Mouse (Mus musculus): ENCODE data around the gene Prkn. TPM values are rescaled to one million over a fixed set of nuclear protein-coding genes. Genes with fewer than 3 reads are reported as not detected.

Prkn gene
- total and polyA plus RNA-seq, 3 experiments, result 0.86 to 5.7 (median 2.3) TPM

GRCm38 (mm10) chr17:11740716-11741115, 900.5 kb downstream of the Prkn start:
- no peak overlapping the region for H3K4me3 ChIP-seq (ENCODE audit: low read depth, low read length)
- H3K4me1 ChIP-seq (ENCODE audit: insufficient read depth, low read depth, low read length), result no peaks in the 10 kb centered on the region
- no peaks in the 10 kb centered on the region for H3K9me3 ChIP-seq (replicated peaks)
- DNase-seq (ENCODE audit: low spot score), result no peak
- ATAC-seq (ENCODE audit: extremely low read depth, insufficient number of reproducible peaks, low FRiP score, poor library complexity, severe bottlenecking), result no peak
- H3K36me3 ChIP-seq (replicated peaks), result no peaks in the 10 kb centered on the region
- H3K27me3 ChIP-seq (ENCODE audit: insufficient read depth, low read length), result peaks cover 9% of the 10 kb centered on the region
- TF ChIP-seq CTCF (IDR thresholded peaks at IDR 0.05; ENCODE audit: low read depth, low read length), result no peak
- no peak for TF ChIP-seq TAL1 (conservative IDR thresholded peaks at IDR 0.05; ENCODE audit: low read depth, low read length)
- TF ChIP-seq POLR2AphosphoS5 (IDR thresholded peaks at IDR 0.05; ENCODE audit: insufficient replicate concordance, low read depth, low read length), result no peak
- no peak for TF ChIP-seq GATA1 (IDR thresholded peaks at IDR 0.05; ENCODE audit: borderline replicate concordance, low read length)
- no peak for TF ChIP-seq GATA2 (IDR thresholded peaks at IDR 0.05; ENCODE audit: borderline replicate concordance, low read depth, low read length)

- Histone ChIP-seq H3K4me3 (ENCODE audit: low read depth, low read length) (no peak overlapping the region), H3K4me1 (ENCODE audit: insufficient read depth, low read depth, low read length) (no peaks in the 10 kb centered on the region), H3K27me3 (ENCODE audit: insufficient read depth, low read length) (peaks cover 13% of the 10 kb centered on the region), H3K36me3 (replicated peaks) (no peaks in the 10 kb centered on the region), H3K9me3 (replicated peaks) (no peaks in the 10 kb centered on the region)
- ATAC-seq (ENCODE audit: extremely low read depth, insufficient number of reproducible peaks, low FRiP score, poor library complexity, severe bottlenecking) (no peak), DNase-seq (ENCODE audit: low spot score) (no peak)
- TF ChIP-seq TAL1 (conservative IDR thresholded peaks at IDR 0.05; ENCODE audit: low read depth, low read length), result no peak
Measured at GRCm38 (mm10) chr17:11741161-11741560, 901.0 kb downstream of the Prkn start.

- TF ChIP-seq POLR2AphosphoS5 (IDR thresholded peaks at IDR 0.05; ENCODE audit: insufficient replicate concordance, low read depth, low read length) (no peak), TAL1 (conservative IDR thresholded peaks at IDR 0.05; ENCODE audit: low read depth, low read length) (no peak), CTCF (IDR thresholded peaks at IDR 0.05; ENCODE audit: low read depth, low read length) (no peak), GATA1 (IDR thresholded peaks at IDR 0.05; ENCODE audit: borderline replicate concordance, low read length) (no peak), GATA2 (IDR thresholded peaks at IDR 0.05; ENCODE audit: borderline replicate concordance, low read depth, low read length) (no peak)
- Histone ChIP-seq H3K4me1 (ENCODE audit: insufficient read depth, low read depth, low read length) (no peaks in the 10 kb centered on the region), H3K36me3 (replicated peaks) (no peaks in the 10 kb centered on the region), H3K9me3 (replicated peaks) (no peaks in the 10 kb centered on the region), H3K27me3 (ENCODE audit: insufficient read depth, low read length) (peaks cover 5% of the 10 kb centered on the region; the same call in 1 of the 2 replicates), H3K4me3 (ENCODE audit: low read depth, low read length) (no peak overlapping the region)
- DNase-seq (ENCODE audit: low spot score) (no peak), ATAC-seq (ENCODE audit: extremely low read depth, insufficient number of reproducible peaks, low FRiP score, poor library complexity, severe bottlenecking) (no peak)
Measured at GRCm38 (mm10) chr17:11751251-11751650, 911.1 kb downstream of the Prkn start.

GRCm38 (mm10) chr17:11752686-11753085, 912.5 kb downstream of the Prkn start:
- Histone ChIP-seq H3K27me3 (ENCODE audit: insufficient read depth, low read length) (peaks cover 3% of the 10 kb centered on the region; the same call in 1 of the 2 replicates), H3K4me3 (ENCODE audit: low read depth, low read length) (no peak overlapping the region), H3K9me3 (replicated peaks) (no peaks in the 10 kb centered on the region), H3K4me1 (ENCODE audit: insufficient read depth, low read depth, low read length) (no peaks in the 10 kb centered on the region), H3K36me3 (replicated peaks) (no peaks in the 10 kb centered on the region)
- TF ChIP-seq CTCF (IDR thresholded peaks at IDR 0.05; ENCODE audit: low read depth, low read length), result no peak
- no peak for TF ChIP-seq TAL1 (conservative IDR thresholded peaks at IDR 0.05; ENCODE audit: low read depth, low read length)
- TF ChIP-seq POLR2AphosphoS5 (IDR thresholded peaks at IDR 0.05; ENCODE audit: insufficient replicate concordance, low read depth, low read length), result no peak
- TF ChIP-seq GATA2 (IDR thresholded peaks at IDR 0.05; ENCODE audit: borderline replicate concordance, low read depth, low read length), result no peak
- TF ChIP-seq GATA1 (IDR thresholded peaks at IDR 0.05; ENCODE audit: borderline replicate concordance, low read length), result no peak
- ATAC-seq (ENCODE audit: extremely low read depth, insufficient number of reproducible peaks, low FRiP score, poor library complexity, severe bottlenecking) (no peak), DNase-seq (ENCODE audit: low spot score) (no peak)

GRCm38 (mm10) chr17:11765117-11765516, 924.9 kb downstream of the Prkn start:
- no peak for TF ChIP-seq TAL1 (conservative IDR thresholded peaks at IDR 0.05; ENCODE audit: low read depth, low read length)
- Histone ChIP-seq H3K27me3 (ENCODE audit: insufficient read depth, low read length) (peaks cover 6% of the 10 kb centered on the region; the same call in 1 of the 2 replicates), H3K4me3 (ENCODE audit: low read depth, low read length) (no peak overlapping the region), H3K4me1 (ENCODE audit: insufficient read depth, low read depth, low read length) (no peaks in the 10 kb centered on the region), H3K9me3 (replicated peaks) (no peaks in the 10 kb centered on the region), H3K36me3 (replicated peaks) (no peaks in the 10 kb centered on the region)
- DNase-seq (ENCODE audit: low spot score) (no peak), ATAC-seq (ENCODE audit: extremely low read depth, insufficient number of reproducible peaks, low FRiP score, poor library complexity, severe bottlenecking) (no peak)

- Histone ChIP-seq H3K27me3 (ENCODE audit: insufficient read depth, low read length) (peaks cover 7% of the 10 kb centered on the region; the same call in 1 of the 2 replicates), H3K9me3 (replicated peaks) (no peaks in the 10 kb centered on the region), H3K36me3 (replicated peaks) (no peaks in the 10 kb centered on the region), H3K4me3 (ENCODE audit: low read depth, low read length) (no peak overlapping the region), H3K4me1 (ENCODE audit: insufficient read depth, low read depth, low read length) (no peaks in the 10 kb centered on the region)
- no peak for ATAC-seq (ENCODE audit: extremely low read depth, insufficient number of reproducible peaks, low FRiP score, poor library complexity, severe bottlenecking)
- no peak for TF ChIP-seq GATA1 (IDR thresholded peaks at IDR 0.05; ENCODE audit: borderline replicate concordance, low read length)
- no peak for TF ChIP-seq TAL1 (conservative IDR thresholded peaks at IDR 0.05; ENCODE audit: low read depth, low read length)
- no peak for TF ChIP-seq POLR2AphosphoS5 (IDR thresholded peaks at IDR 0.05; ENCODE audit: insufficient replicate concordance, low read depth, low read length)
- no peak for TF ChIP-seq GATA2 (IDR thresholded peaks at IDR 0.05; ENCODE audit: borderline replicate concordance, low read depth, low read length)
- no peak for TF ChIP-seq CTCF (IDR thresholded peaks at IDR 0.05; ENCODE audit: low read depth, low read length)
- DNase-seq (ENCODE audit: low spot score), result no peak
Measured at GRCm38 (mm10) chr17:11765581-11765980, 925.4 kb downstream of the Prkn start.

GRCm38 (mm10) chr17:11767301-11767700, 927.1 kb downstream of the Prkn start:
- no peak for ATAC-seq (ENCODE audit: extremely low read depth, insufficient number of reproducible peaks, low FRiP score, poor library complexity, severe bottlenecking)
- TF ChIP-seq TAL1 (conservative IDR thresholded peaks at IDR 0.05; ENCODE audit: low read depth, low read length), result no peak
- no peak for TF ChIP-seq POLR2AphosphoS5 (IDR thresholded peaks at IDR 0.05; ENCODE audit: insufficient replicate concordance, low read depth, low read length)
- TF ChIP-seq GATA1 (IDR thresholded peaks at IDR 0.05; ENCODE audit: borderline replicate concordance, low read length), result no peak
- TF ChIP-seq CTCF (IDR thresholded peaks at IDR 0.05; ENCODE audit: low read depth, low read length), result no peak
- TF ChIP-seq GATA2 (IDR thresholded peaks at IDR 0.05; ENCODE audit: borderline replicate concordance, low read depth, low read length), result no peak
- Histone ChIP-seq H3K4me1 (ENCODE audit: insufficient read depth, low read depth, low read length) (no peaks in the 10 kb centered on the region), H3K4me3 (ENCODE audit: low read depth, low read length) (no peak overlapping the region), H3K36me3 (replicated peaks) (no peaks in the 10 kb centered on the region), H3K27me3 (ENCODE audit: insufficient read depth, low read length) (peaks cover 7% of the 10 kb centered on the region; the same call in 1 of the 2 replicates), H3K9me3 (replicated peaks) (no peaks in the 10 kb centered on the region)
- DNase-seq (ENCODE audit: low spot score), result no peak

Data from G1E (cell line).